Mouse (Mus musculus) limb, embryonic 10.5 days (tissue): ENCODE data around the gene Efcab9. TPM values are rescaled to one million over a fixed set of nuclear protein-coding genes. Genes with fewer than 3 reads are reported as not detected.
"Not testable (repeated sequence)": the region's sequence is repeated elsewhere in the genome, so short reads cannot be mapped to it uniquely, and the experiment has no call there.

Experiments
- DNase-seq: peaks from one replicate; pipeline ENCODE4 v3.0.0-alpha.2; 2017; ENCODE audit warnings: low spot score
- H3K27ac ChIP-seq: fragments of 300-500 bp; sonication (generic); 2 replicates; pipeline ENCODE4 v1.5.1; 2016; ENCODE audit warnings: mild to moderate bottlenecking
- H3K27me3 ChIP-seq: fragments of 300-500 bp; sonication (generic); 2 replicates; pipeline ENCODE4 v1.6.1; 2016; ENCODE audit warnings: low read depth, mild to moderate bottlenecking; ENCODE audit not compliant: poor library complexity, severe bottlenecking
- H3K36me3 ChIP-seq: fragments of 300-500 bp; sonication (generic); 2 replicates; pipeline ENCODE4 v1.6.1; 2016; ENCODE audit warnings: mild to moderate bottlenecking, moderate library complexity
- H3K4me1 ChIP-seq: fragments of 300-500 bp; sonication (generic); 2 replicates; pipeline ENCODE4 v1.6.1; 2016
- H3K4me3 ChIP-seq: fragments of 300-500 bp; sonication (generic); 2 replicates; pipeline ENCODE4 v1.5.1; 2016; ENCODE audit warnings: mild to moderate bottlenecking, moderate library complexity
- H3K9me3 ChIP-seq: fragments of 300-500 bp; sonication (generic); replicated peaks from 2 replicates; pipeline ENCODE4 v1.6.1; 2016; ENCODE audit warnings: mild to moderate bottlenecking
- WGBS: fragments of 180-500 bp; shearing (Covaris S2); methylation state at CpG from one replicate; pipeline ENCODE4 v1.1.7; 2016; 5-methylcytosine and 5-hydroxymethylcytosine counted together
- polyA plus RNA-seq: library from polyadenylated mRNA; unstranded; fragments of >200 nt; fragmentation: Nextera tagmentation; extraction: Ambion mirVana; gene quantifications from 2 replicates; pipeline ENCODE4 v1.2.1, GENCODE M21; 2016

The Efcab9 gene
- polyA plus RNA-seq, 1 experiment from 2014 or later: 0.38 TPM

DNA sequence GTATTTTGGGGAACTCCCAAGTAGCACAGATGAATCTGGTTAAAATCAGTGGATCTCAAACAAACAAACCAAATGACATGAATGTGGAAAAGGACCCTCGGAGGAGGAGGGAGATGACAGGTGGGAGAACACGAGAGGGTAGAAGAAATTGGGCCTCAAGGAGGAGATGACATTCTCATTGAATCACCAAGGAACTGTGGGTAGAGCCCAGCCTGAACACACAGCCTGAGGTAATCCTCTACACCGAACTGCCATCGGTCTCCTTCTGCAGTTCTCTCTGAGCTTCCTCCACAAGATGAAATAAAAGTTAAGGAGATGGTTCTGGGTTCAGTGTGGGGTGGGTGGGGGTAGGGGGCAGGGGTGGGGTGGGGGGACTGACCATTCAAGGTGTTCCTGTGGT, 4.9 kb downstream of the Efcab9 start:
- H3K27ac ChIP-seq: no peak overlapping the region
- no peak for DNase-seq
- peaks cover 5% of the 10 kb centered on the region; the same call in 1 of the 2 replicates for H3K4me1 ChIP-seq
- peaks cover 17% of the 10 kb centered on the region for H3K27me3 ChIP-seq
- no peaks in the 10 kb centered on the region for H3K9me3 ChIP-seq
- H3K4me3 ChIP-seq: no peak overlapping the region
- 86% methylated on average over 4 of the region's 4 CpGs for WGBS
- peaks cover 24% of the 10 kb centered on the region for H3K36me3 ChIP-seq

- Histone ChIP-seq H3K4me3 (no peak overlapping the region), H3K4me1 (no peaks in the 10 kb centered on the region), H3K36me3 (peaks cover 39% of the 10 kb centered on the region), H3K27me3 (no peaks in the 10 kb centered on the region), H3K27ac (no peak overlapping the region), H3K9me3 (no peaks in the 10 kb centered on the region)
- no peak for DNase-seq
- WGBS: 90% methylated on average over 11 of the region's 11 CpGs
Observed at GRCm38 (mm10) chr11:32524122-32524920, 7.6 kb downstream of the Efcab9 start.

GRCm38 (mm10) chr11:32521246-32521645, 10.6 kb downstream of the Efcab9 start:
- Histone ChIP-seq H3K27ac (no peak overlapping the region), H3K36me3 (peaks cover 64% of the 10 kb centered on the region), H3K9me3 (no peaks in the 10 kb centered on the region), H3K4me1 (no peaks in the 10 kb centered on the region), H3K4me3 (no peak overlapping the region), H3K27me3 (no peaks in the 10 kb centered on the region)
- no peak for DNase-seq
- WGBS: 65% methylated on average over 2 of the region's 2 CpGs

DNA sequence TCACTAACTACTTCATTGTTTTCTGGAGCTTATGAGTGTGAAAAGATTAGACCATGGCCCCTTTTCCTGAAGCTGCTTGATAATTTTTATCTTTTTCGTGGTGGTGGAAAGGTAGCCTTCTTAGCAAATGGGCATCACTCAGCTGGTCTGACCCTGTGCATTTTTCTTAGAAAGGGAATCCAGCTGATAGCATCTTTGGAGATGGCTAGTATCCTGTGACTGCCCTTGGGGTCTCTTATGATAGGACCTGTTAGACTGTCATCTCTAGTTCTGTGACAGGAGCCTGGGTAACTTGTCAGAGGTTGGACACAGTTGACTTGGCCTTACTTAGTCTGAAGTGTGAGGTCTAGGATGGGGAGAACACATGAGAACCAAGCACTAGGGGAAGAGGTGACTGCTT, 12.5 kb downstream of the Efcab9 start:
- Histone ChIP-seq H3K4me3 (no peak overlapping the region), H3K4me1 (no peaks in the 10 kb centered on the region), H3K27ac (no peak overlapping the region), H3K36me3 (peaks cover 63% of the 10 kb centered on the region), H3K9me3 (no peaks in the 10 kb centered on the region), H3K27me3 (no peaks in the 10 kb centered on the region)
- no peak for DNase-seq
- 96% methylated on average over 1 of the region's 1 CpGs for WGBS

DNA sequence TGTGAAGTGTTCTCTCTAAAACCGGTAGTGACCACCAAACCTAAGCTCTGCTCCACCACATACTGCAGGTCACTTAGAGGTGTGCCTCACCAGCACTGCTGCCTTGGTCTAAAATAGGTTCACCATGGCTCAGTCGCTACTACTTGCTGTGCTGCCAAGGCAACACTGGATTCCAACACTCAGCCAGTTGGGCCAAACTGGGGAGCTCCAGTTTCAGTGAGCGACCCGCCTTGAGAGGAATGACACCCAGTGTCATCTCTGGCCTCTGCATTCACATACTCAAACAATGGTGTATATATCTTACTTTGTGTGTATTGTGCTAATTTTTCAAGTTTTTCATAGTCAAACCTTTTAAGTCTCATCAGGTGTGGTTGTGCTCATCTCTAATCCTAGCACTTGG, 13.1 kb downstream of the Efcab9 start:
- Histone ChIP-seq H3K27me3 (no peaks in the 10 kb centered on the region), H3K9me3 (no peaks in the 10 kb centered on the region), H3K4me1 (no peaks in the 10 kb centered on the region), H3K4me3 (no peak overlapping the region), H3K36me3 (peaks cover 58% of the 10 kb centered on the region), H3K27ac (no peak overlapping the region)
- DNase-seq: no peak
- WGBS: 86% methylated on average over 4 of the region's 4 CpGs

DNA sequence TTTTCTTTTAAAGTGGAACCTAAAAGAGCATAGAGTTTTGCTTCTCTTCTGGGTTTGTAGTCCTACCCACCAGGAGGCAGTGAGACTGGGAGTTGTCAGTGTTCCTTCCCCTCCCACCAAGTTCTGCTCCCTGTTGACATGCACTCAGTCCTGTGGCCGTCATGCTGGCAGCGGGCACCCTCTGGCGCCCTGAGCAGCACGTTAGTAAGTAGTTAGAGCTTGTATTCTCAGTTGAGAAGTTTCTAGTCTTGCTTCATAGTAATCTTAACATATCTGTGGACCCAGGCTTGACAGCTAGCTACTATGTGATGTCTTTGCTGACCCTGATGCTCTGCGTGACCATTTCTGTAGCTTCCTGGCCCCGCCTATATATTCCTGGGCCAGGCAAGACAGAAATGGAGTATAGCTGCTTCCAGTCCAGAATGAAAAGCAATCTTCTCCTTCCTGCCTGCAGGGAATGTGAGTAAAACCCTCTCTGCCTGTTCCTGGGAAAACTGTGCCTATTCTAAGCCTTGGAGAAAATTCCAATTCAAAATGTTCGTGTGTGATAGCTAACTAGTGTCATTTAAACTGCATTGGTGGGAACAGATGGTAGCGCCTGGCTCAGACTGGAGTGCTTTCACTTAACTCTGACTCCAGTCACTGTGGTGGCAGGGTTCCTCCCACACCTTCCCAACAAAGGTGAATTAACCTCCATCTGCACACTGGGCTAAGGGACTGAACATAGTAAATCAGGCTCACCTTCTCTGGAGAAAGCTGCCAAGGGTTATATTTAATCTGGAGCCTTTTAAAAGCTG, 14.8 kb downstream of the Efcab9 start:
- H3K4me1 ChIP-seq: no peaks in the 10 kb centered on the region
- no peak overlapping the region for H3K4me3 ChIP-seq
- WGBS: 91% methylated on average over 8 of the region's 8 CpGs
- H3K9me3 ChIP-seq: no peaks in the 10 kb centered on the region
- peaks cover 48% of the 10 kb centered on the region for H3K36me3 ChIP-seq
- no peaks in the 10 kb centered on the region for H3K27me3 ChIP-seq
- DNase-seq: no peak
- no peak overlapping the region for H3K27ac ChIP-seq

DNA sequence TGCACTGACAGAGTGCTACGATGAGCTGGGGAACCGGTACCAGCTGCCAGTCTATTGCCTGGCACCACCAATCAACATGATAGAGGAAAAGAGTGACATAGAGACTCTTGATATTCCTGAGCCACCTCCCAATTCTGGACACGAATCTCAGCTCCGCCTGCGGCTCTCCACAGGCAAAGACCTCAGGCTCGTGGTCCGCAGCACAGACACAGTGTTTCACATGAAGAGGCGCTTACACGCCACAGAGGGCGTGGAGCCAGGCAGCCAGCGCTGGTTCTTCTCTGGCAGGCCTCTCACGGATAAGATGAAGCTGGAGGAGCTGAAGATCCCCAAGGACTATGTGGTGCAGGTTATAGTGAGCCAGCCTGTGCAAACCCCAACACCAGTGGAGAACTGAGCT, 15.8 kb downstream of the Efcab9 start:
- H3K36me3 ChIP-seq: peaks cover 48% of the 10 kb centered on the region
- no peak overlapping the region for H3K4me3 ChIP-seq
- no peak for DNase-seq
- 93% methylated on average over 12 of the region's 12 CpGs for WGBS
- no peak overlapping the region for H3K27ac ChIP-seq
- H3K27me3 ChIP-seq: no peaks in the 10 kb centered on the region
- no peaks in the 10 kb centered on the region for H3K4me1 ChIP-seq
- H3K9me3 ChIP-seq: no peaks in the 10 kb centered on the region

- not testable (repeated sequence) for H3K4me1 ChIP-seq, H3K27ac ChIP-seq, H3K9me3 ChIP-seq, DNase-seq, H3K4me3 ChIP-seq, H3K27me3 ChIP-seq
- H3K36me3 ChIP-seq: peaks cover 40% of the 10 kb centered on the region
- 83% methylated on average over 5 of the region's 5 CpGs for WGBS
Observed at GRCm38 (mm10) chr11:32514853-32515252, 17.0 kb downstream of the Efcab9 start.

DNA sequence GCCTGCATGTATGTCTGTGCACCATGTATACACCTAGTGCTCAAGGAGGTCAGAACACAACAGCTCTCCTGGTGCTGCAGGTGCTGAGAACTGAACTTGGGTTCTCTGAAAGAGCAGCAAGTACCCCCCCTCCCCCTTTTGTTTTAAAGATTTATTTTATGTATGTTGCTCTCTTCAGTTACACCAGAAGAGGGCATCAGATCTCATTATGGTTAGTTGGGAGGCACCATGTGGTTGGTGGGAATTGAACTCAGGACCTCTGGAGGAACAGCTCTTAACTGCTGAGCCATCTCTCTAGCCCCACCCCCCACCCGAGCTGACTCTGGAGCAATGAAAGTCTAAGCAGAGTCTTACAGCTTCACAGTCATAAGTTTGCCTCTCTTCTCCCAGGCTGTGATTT, 21.0 kb downstream of the Efcab9 start:
- Histone ChIP-seq H3K9me3 (no peaks in the 10 kb centered on the region), H3K27me3 (no peaks in the 10 kb centered on the region), H3K4me3 (no peak overlapping the region), H3K27ac (no peak overlapping the region), H3K36me3 (peaks cover 8% of the 10 kb centered on the region), H3K4me1 (no peaks in the 10 kb centered on the region)
- WGBS: 70% methylated on average over 1 of the region's 1 CpGs
- no peak for DNase-seq

GRCm38 (mm10) chr11:32505091-32505739, 26.7 kb downstream of the Efcab9 start:
- WGBS: 90% methylated on average over 7 of the region's 7 CpGs
- no peaks in the 10 kb centered on the region for H3K27me3 ChIP-seq
- H3K36me3 ChIP-seq: peaks cover 38% of the 10 kb centered on the region
- DNase-seq: no peak
- no peaks in the 10 kb centered on the region for H3K9me3 ChIP-seq
- H3K4me1 ChIP-seq: no peaks in the 10 kb centered on the region
- no peak overlapping the region for H3K27ac ChIP-seq
- H3K4me3 ChIP-seq: no peak overlapping the region

DNA sequence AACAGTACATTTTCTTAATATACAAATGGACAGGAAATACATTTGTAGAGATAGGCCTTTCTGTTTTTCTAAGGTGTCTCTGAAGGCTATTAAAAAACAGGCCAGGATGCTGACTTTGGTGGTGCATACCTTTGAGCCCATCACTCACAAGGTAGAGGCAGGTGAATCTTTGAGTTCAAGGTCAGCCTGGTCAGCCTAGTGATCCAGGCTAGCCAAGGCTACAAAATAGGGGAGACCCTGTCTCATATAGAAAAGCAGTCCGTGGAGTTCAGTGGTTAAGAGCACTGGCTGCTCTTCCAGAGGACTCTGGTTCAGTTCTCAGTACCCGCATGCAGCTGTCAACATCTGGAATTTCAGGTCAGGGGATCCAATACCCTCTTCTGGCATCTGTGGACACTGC, 28.2 kb downstream of the Efcab9 start:
- no peak for DNase-seq
- 89% methylated on average over 2 of the region's 2 CpGs for WGBS
- H3K27ac ChIP-seq: no peak overlapping the region
- H3K9me3 ChIP-seq: no peaks in the 10 kb centered on the region
- no peak overlapping the region for H3K4me3 ChIP-seq
- no peaks in the 10 kb centered on the region for H3K27me3 ChIP-seq
- no peaks in the 10 kb centered on the region for H3K4me1 ChIP-seq
- H3K36me3 ChIP-seq: peaks cover 47% of the 10 kb centered on the region

DNA sequence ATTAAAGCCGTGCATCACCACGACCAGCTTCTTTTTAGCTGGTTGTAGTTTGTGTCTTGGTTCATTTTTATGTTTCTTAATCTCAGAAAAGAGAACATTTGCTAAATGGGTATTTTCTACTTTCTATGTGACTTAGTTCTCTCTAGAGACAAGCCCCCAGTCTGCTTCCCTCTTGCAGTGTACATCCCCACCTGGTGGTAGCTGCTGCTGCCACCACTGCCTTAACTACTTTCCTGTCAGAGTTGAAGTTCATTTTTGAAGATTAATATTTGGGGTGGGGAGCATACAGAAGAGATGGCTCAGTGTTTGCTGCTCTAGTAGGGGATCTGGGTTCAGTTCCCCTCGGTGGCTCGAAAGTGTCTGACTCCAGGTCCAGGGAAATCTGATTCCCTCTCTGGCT, 31.9 kb downstream of the Efcab9 start:
- WGBS: 96% methylated on average over 4 of the region's 4 CpGs
- H3K4me3 ChIP-seq: no peak overlapping the region
- no peak for DNase-seq

More for the DNA sequence above, 31.9 kb downstream of the Efcab9 start:
- H3K36me3 ChIP-seq: peaks cover 47% of the 10 kb centered on the region
- no peaks in the 10 kb centered on the region for H3K4me1 ChIP-seq
- no peak overlapping the region for H3K27ac ChIP-seq
- H3K27me3 ChIP-seq: no peaks in the 10 kb centered on the region
- no peaks in the 10 kb centered on the region for H3K9me3 ChIP-seq
